Comparison of ENCODE assay signal across 8 mouse cellular contexts in the genomic region with DNA sequence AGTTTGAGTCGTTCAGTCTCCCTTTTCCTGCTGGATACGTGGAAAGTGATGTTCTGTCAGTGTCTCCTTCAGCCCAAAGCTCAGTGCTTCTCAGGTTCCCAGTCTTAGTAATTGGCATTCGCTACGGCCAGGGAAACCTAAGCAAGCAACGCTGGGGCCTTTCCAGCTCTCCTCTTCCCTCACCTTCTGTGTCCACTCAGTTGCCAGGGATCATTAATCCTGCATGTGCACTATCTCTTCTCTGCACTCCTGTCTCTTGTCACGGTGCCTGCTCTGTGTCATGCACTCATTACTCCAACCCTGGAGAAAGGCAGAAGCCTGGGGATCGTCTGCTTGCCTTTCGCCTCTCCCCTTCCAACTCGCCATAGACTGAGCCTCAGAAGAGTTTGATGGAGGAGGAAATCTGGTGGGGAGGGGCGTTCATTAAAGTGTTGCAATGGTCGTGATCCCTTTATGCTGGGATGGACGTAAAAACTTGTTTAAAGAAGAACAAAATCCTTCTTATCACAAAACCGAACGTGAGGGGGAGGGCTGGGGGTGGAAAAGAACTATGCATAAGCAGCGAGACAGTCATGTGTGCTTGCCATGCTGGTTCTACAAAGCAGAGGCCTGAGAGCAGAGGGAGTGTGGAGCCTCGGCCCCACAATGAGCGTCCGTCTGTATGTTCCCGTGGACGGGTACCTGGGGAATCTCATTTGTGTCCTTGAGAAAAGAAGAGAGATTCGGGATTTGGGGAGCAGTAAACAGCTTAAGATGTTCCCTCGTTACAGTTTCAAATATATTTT.
A peak's percentile ranks its signal among the peaks of the same experiment; 100 is the strongest.
DNase-seq lines count a peak whose midpoint lies in the region; ATAC-seq lines count a peak whose summit lies in the region.

No protein-coding gene starts in this region.

- no peak overlapping the region for H3K4me3 ChIP-seq in midbrain, embryonic 10.5 days
- H3K4me3 ChIP-seq in midbrain, embryonic 14.5 days (replicated peaks; ENCODE audit: low read depth, low read length) = no peak overlapping the region
- no peak overlapping the region for H3K4me3 ChIP-seq in stomach, embryonic 14.5 days (ENCODE audit: low read depth, low read length)

- no peak overlapping the region for H3K4me2 ChIP-seq in midbrain, embryonic 14.5 days (ENCODE audit: low read length)
- H3K4me2 ChIP-seq in stomach, embryonic 14.5 days (replicated peaks; ENCODE audit: low read depth, low read length) = 0 out of 2 replicates have a peak overlapping the region, but pooled peaks have one; percentile 14

- WGBS in midbrain, embryonic 10.5 days = 69% methylated on average over 22 of the region's 22 CpGs
- WGBS in midbrain, embryonic 14.5 days = 57% methylated on average over 22 of the region's 22 CpGs
- WGBS in stomach, embryonic 14.5 days = 29% methylated on average over 22 of the region's 22 CpGs

- no peaks in the 10 kb centered on the region for H3K36me3 ChIP-seq in midbrain, embryonic 10.5 days
- H3K36me3 ChIP-seq in midbrain, embryonic 14.5 days (ENCODE audit: control insufficient read depth, insufficient read depth, low read length) = no peaks in the 10 kb centered on the region
- no peaks in the 10 kb centered on the region for H3K36me3 ChIP-seq in stomach, embryonic 14.5 days (ENCODE audit: control insufficient read depth, insufficient read depth, low read length)

- H3K4me1 ChIP-seq in midbrain, embryonic 10.5 days = peaks cover 45% of the 10 kb centered on the region
- H3K4me1 ChIP-seq in midbrain, embryonic 14.5 days (ENCODE audit: control insufficient read depth, insufficient read depth, low read length) = peaks cover under 1% of the 10 kb centered on the region; the same call in 1 of the 2 replicates
- peaks cover 15% of the 10 kb centered on the region for H3K4me1 ChIP-seq in stomach, embryonic 14.5 days (ENCODE audit: control insufficient read depth, insufficient read depth, low read length)

- no peak overlapping the region for H3K9ac ChIP-seq in midbrain, embryonic 14.5 days (replicated peaks; ENCODE audit: low read length)
- no peak overlapping the region for H3K9ac ChIP-seq in stomach, embryonic 14.5 days (replicated peaks; ENCODE audit: low read depth, low read length)

- H3K27me3 ChIP-seq in midbrain, embryonic 10.5 days (ENCODE audit: low read depth, poor library complexity, severe bottlenecking) = no peaks in the 10 kb centered on the region
- H3K27me3 ChIP-seq in midbrain, embryonic 14.5 days (ENCODE audit: control insufficient read depth, insufficient read depth, low read length) = no peaks in the 10 kb centered on the region
- no peaks in the 10 kb centered on the region for H3K27me3 ChIP-seq in stomach, embryonic 14.5 days (ENCODE audit: control insufficient read depth, insufficient read depth, low read length)

- no peaks in the 10 kb centered on the region for H3K9me3 ChIP-seq in midbrain, embryonic 10.5 days (replicated peaks)
- H3K9me3 ChIP-seq in midbrain, embryonic 14.5 days (ENCODE audit: control insufficient read depth, low read length) = no peaks in the 10 kb centered on the region
- no peaks in the 10 kb centered on the region for H3K9me3 ChIP-seq in stomach, embryonic 14.5 days (ENCODE audit: control insufficient read depth, low read depth, low read length)

- no peak for DNase-seq in midbrain, embryonic 10.5 days (ENCODE audit: low spot score)
- DNase-seq in midbrain, embryonic 14.5 days = no peak
- DNase-seq in cerebellum, adult 9-10 months = peak; percentile 91
- DNase-seq in heart, postnatal 4 days = peak; percentile 33
- DNase-seq in ovary, postnatal 14 days (ENCODE audit: low spot score) = no peak
- no peak for DNase-seq in retina, postnatal 1 day

- ATAC-seq in midbrain, embryonic 14.5 days (ENCODE audit: low FRiP score, low TSS enrichment) = no peak
- peak; percentile 86; the same call in 1 of the 2 replicates for ATAC-seq in stomach, embryonic 14.5 days (ENCODE audit: insufficient number of reproducible peaks, insufficient read depth, low FRiP score, low read depth)
- no peak for ATAC-seq in erythroblast, adult 5-6 weeks (replicated peaks; ENCODE audit: low FRiP score, poor library complexity, severe bottlenecking)

- peak overlapping the region; percentile 50 for H3K27ac ChIP-seq in midbrain, embryonic 10.5 days (replicated peaks)
- H3K27ac ChIP-seq in midbrain, embryonic 14.5 days (replicated peaks; ENCODE audit: low read depth, low read length) = no peak overlapping the region
- H3K27ac ChIP-seq in stomach, embryonic 14.5 days (ENCODE audit: low read length) = peak overlapping the region; percentile 79; the same call in 1 of the 2 replicates

Comparison
In these comparisons a context has a peak if more than half of its experiments do, and no peak if none do; other contexts are left out.
1. DNase-seq: peak in cerebellum, adult 9-10 months (single experiment) and heart, postnatal 4 days (single experiment); none in midbrain, embryonic 10.5 days (single experiment), midbrain, embryonic 14.5 days (single experiment), ovary, postnatal 14 days (single experiment) and retina, postnatal 1 day (single experiment).